Mouse (Mus musculus) hindbrain, embryonic 11.5 days (tissue): ENCODE data around the gene Pola1. TPM values are rescaled to one million over a fixed set of nuclear protein-coding genes. Genes with fewer than 3 reads are reported as not detected.

ENCODE experiments used
- ATAC-seq: fragments of 200-750 bp; cut with Nextera tagmentation; 2 replicates; pipeline ENCODE4 v1.8.0; 2017; ENCODE audit warnings: mild to moderate bottlenecking, moderate TSS enrichment, moderate library complexity; ENCODE audit not compliant: low FRiP score
- DNase-seq: peaks from one replicate; pipeline ENCODE4 v3.0.0-alpha.2; 2015; ENCODE audit warnings: low spot score
- H3K27ac ChIP-seq: fragments of 300-500 bp; sonication (generic); 2 replicates; pipeline ENCODE4 v1.5.1; 2014; ENCODE audit warnings: mild to moderate bottlenecking, low read depth, low read length
- H3K27me3 ChIP-seq: fragments of 300-500 bp; sonication (generic); 2 replicates; pipeline ENCODE4 v1.6.1; 2014; ENCODE audit warnings: mild to moderate bottlenecking, low read length, moderate library complexity, mixed read lengths; ENCODE audit not compliant: control insufficient read depth, insufficient read depth
- H3K36me3 ChIP-seq: fragments of 300-500 bp; sonication (generic); 2 replicates; pipeline ENCODE4 v1.6.1; 2014; ENCODE audit warnings: mild to moderate bottlenecking, low read length, moderate library complexity, mixed read lengths; ENCODE audit not compliant: control insufficient read depth, insufficient read depth
- H3K4me1 ChIP-seq: fragments of 300-500 bp; sonication (generic); replicated peaks from 2 replicates; pipeline ENCODE4 v1.6.1; 2014; ENCODE audit warnings: low read length, mixed read lengths; ENCODE audit not compliant: control insufficient read depth, insufficient read depth
- H3K4me2 ChIP-seq: fragments of 300-500 bp; sonication (generic); replicated peaks from 2 replicates; pipeline ENCODE4 v1.6.1; 2014; ENCODE audit warnings: mild to moderate bottlenecking, low read depth, low read length
- H3K4me3 ChIP-seq: fragments of 300-500 bp; sonication (generic); 2 replicates; pipeline ENCODE4 v1.5.1; 2014; ENCODE audit warnings: low read depth, low read length
- H3K9ac ChIP-seq: fragments of 300-500 bp; sonication (generic); 2 replicates; pipeline ENCODE4 v1.6.1; 2014; ENCODE audit warnings: low read depth, low read length
- H3K9me3 ChIP-seq: fragments of 300-500 bp; sonication (generic); 2 replicates; pipeline ENCODE4 v1.6.1; 2016; ENCODE audit warnings: low read length; ENCODE audit not compliant: control insufficient read depth
- WGBS: fragments of 180-500 bp; shearing (Covaris S2); extraction: QIAGEN DNeasy Blood & Tissue Kit; methylation state at CpG from one replicate; pipeline ENCODE4 v1.1.7; 2014; 5-methylcytosine and 5-hydroxymethylcytosine counted together
- polyA plus RNA-seq: library from polyadenylated mRNA; unstranded; fragments of >200 nt; fragmentation: Nextera tagmentation; extraction: Ambion mirVana; gene quantifications from 2 replicates; pipeline ENCODE4 v1.2.1, GENCODE M21; 2014

Pola1 gene
- polyA plus RNA-seq, 1 experiment from 2014 or later: 21.9 TPM

DNA sequence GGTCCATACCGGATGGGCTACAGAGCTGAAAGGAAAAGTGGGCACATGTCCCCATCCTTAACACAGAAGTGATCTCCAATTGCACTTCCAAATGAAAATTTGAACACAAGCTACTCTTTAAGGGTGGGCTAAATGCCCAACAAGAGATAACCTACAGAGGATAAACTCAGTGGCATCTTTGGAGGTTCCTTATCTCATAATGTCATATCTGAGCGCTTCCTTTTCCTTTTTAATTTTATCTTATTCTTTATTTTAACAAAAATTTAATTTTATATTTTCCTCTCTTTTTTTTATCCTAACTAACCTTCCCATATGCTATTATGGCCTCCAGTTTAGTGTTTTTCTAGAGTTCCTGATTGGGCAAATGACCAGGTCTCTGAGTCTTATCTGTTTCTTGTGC, 18.8 kb upstream of the Pola1 start:
- 93% methylated on average over 2 of the region's 2 CpGs for WGBS
- ATAC-seq (no peak), DNase-seq (no peak)
- H3K36me3 ChIP-seq: no peaks in the 10 kb centered on the region
- no peak overlapping the region for H3K4me3 ChIP-seq
- no peaks in the 10 kb centered on the region for H3K9me3 ChIP-seq
- no peak overlapping the region for H3K4me2 ChIP-seq
- no peak overlapping the region for H3K9ac ChIP-seq
- H3K4me1 ChIP-seq: no peaks in the 10 kb centered on the region
- H3K27me3 ChIP-seq: no peaks in the 10 kb centered on the region
- no peak overlapping the region for H3K27ac ChIP-seq

DNA sequence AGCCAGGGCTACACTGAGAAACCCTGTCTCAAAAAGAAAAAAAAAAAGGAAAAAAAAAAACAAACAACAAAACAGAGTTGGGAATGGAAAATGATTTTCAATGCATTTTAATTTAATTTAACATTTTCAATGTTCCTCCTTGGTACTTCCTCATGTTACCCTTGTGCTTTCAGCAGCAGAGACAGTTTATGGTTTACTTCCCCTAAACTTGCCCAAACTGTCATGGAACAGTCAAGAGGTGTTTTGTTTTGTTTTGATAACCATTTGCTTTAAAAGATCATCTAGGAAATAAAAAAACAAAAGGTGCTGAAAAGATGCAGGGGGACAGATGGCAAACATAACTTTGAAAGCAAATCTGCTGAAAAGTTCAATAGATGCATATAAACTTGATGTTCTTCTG, 12.1 kb upstream of the Pola1 start:
- Histone ChIP-seq H3K4me2 (no peak overlapping the region), H3K27me3 (no peaks in the 10 kb centered on the region), H3K4me3 (no peak overlapping the region), H3K4me1 (no peaks in the 10 kb centered on the region), H3K27ac (no peak overlapping the region), H3K9me3 (no peaks in the 10 kb centered on the region), H3K9ac (no peak overlapping the region), H3K36me3 (no peaks in the 10 kb centered on the region)
- ATAC-seq (no peak), DNase-seq (no peak)

DNA sequence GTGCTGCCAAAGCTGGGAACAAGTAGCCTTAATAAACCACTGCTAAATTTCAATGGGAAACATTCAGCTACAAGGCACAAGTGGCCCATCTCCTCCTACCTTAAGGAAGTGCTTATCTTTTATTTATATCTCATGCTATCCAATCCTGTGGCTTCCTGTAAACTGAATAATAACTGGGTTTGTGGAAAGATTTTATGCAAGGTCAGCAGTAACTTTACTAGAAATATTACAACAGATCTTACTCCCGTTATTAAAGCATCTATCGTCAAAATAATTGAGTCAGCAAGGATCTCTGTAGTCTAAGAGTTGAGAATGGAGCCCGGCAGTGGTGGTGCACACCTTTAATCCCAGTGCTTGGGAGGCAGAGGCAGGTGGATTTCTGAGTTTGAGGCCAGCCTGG, 11.6 kb upstream of the Pola1 start:
- no peak for ATAC-seq
- Histone ChIP-seq H3K4me1 (no peaks in the 10 kb centered on the region), H3K4me2 (no peak overlapping the region), H3K36me3 (no peaks in the 10 kb centered on the region), H3K9me3 (no peaks in the 10 kb centered on the region), H3K27ac (no peak overlapping the region), H3K27me3 (no peaks in the 10 kb centered on the region), H3K4me3 (no peak overlapping the region), H3K9ac (no peak overlapping the region)
- DNase-seq: no peak
- 86% methylated on average over 3 of the region's 3 CpGs for WGBS

DNA sequence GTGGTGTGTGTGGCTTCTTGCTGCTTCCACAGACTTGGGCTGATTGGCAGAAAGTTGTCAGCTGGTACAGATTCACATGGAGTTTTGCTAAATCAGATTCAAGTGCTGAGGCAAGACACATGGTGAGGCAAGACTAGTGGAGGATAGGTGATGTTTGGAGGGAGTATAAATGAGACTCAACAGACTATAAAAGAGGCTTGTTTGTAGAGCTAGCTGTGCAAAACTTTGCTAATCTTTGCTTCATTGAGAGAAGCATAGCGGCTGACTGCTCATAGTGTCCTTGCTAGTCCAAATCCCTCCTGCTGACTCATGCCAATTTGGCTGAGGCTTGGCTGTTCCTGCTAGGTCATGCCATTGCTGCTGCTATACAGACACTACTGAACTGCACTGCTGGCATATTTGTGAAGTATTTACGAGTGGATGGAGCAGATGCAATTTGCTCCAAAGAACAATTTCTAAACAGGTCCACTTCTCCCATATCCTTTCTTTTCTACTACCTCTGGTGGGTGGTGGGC, 3.0 kb upstream of the Pola1 start:
- DNase-seq: no peak
- no peak overlapping the region for H3K27ac ChIP-seq
- no peak overlapping the region for H3K4me3 ChIP-seq
- 76% methylated on average over 2 of the region's 2 CpGs for WGBS
- H3K9ac ChIP-seq: no peak overlapping the region
- no peak overlapping the region for H3K4me2 ChIP-seq
- no peaks in the 10 kb centered on the region for H3K9me3 ChIP-seq
- ATAC-seq: no peak
- H3K27me3 ChIP-seq: no peaks in the 10 kb centered on the region
- no peaks in the 10 kb centered on the region for H3K36me3 ChIP-seq
- H3K4me1 ChIP-seq: no peaks in the 10 kb centered on the region

DNA sequence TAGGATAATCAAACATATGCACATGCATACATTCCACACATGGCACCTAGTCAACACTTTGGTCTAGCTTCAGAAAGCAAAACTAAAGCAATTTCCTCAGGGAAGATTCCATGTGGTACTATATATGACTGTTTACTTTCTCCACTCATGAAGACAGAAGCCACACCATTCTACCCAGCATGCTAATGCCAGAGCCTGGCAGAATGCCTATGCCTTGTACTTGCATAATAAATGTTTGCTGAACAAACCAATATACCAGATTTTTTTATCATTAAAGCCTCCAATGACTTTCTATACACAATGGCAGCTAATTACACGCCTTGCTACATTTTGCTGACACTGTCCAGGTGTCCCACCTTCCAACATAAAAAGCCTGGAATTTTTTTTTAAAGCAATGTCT, 1.7 kb downstream of the Pola1 start:
- Histone ChIP-seq H3K9ac (no peak overlapping the region), H3K4me2 (no peak overlapping the region), H3K9me3 (no peaks in the 10 kb centered on the region), H3K27ac (no peak overlapping the region), H3K27me3 (no peaks in the 10 kb centered on the region), H3K36me3 (no peaks in the 10 kb centered on the region), H3K4me1 (no peaks in the 10 kb centered on the region), H3K4me3 (no peak overlapping the region)
- ATAC-seq (no peak), DNase-seq (no peak)
- 82% methylated on average over 1 of the region's 1 CpGs for WGBS

DNA sequence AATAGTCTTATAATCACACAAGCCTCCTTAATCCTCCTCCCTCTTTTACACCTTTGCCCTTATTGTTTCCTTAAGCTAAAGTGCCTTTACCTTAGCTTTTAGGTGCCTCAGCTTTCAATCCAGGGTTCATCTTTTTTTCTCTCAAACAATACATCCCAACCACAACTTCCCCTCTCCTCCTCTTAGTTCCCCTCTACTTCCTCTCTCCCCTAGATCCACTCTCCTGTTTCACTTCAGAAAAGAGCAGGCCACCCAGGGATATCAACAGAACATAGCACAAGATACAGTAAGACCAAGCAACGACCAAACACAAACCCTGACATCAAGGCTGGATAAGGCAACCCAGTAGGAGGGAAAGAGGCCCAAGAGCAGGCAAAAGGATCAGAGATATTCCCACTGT, 29.7 kb downstream of the Pola1 start:
- Histone ChIP-seq H3K27ac (no peak overlapping the region), H3K4me3 (no peak overlapping the region), H3K4me1 (no peaks in the 10 kb centered on the region), H3K27me3 (no peaks in the 10 kb centered on the region), H3K9me3 (no peaks in the 10 kb centered on the region), H3K4me2 (no peak overlapping the region), H3K36me3 (no peaks in the 10 kb centered on the region), H3K9ac (no peak overlapping the region)
- no peak for ATAC-seq
- DNase-seq: no peak
- WGBS: 88% methylated on average over 1 of the region's 1 CpGs

DNA sequence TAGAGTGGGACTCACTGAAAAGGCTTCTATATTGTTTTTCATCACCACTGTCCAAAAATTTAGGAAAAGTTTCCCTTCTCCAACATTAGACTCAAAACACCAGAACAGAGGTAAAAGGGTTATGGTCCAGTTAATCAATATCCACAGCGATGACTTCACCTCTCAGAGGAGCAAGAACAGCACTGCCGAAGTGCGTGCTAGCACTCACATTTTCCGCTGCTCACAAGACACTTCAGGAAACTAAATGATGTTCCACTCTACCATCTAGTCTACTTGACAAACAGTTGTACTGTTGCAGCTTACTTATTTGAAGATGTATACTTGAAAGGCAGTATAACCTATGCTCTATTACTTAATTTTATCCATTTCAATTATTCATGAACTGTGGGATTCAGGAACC, 37.7 kb downstream of the Pola1 start:
- no peak for ATAC-seq
- WGBS: 98% methylated on average over 4 of the region's 4 CpGs
- no peaks in the 10 kb centered on the region for H3K36me3 ChIP-seq

DNA sequence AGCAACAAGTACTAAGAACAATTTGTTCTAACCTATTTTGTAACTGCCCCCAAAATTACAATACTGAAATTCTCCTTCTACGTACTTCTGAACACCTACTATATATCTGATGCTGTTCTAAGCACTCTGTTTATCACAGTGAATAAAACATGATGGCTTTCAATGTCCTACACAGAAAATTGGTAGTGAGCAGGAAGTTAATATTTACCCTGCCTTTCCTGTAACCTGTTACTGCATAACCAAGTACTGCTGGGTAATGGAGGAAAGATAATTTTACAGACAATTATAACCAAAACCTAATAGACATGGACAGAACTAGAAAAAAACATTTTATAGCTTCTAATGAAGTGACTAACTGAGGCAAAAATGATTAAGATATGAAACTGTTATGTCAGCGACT, 51.0 kb downstream of the Pola1 start:
- Histone ChIP-seq H3K4me3 (no peak overlapping the region), H3K9ac (no peak overlapping the region), H3K4me1 (no peaks in the 10 kb centered on the region), H3K4me2 (no peak overlapping the region), H3K27me3 (no peaks in the 10 kb centered on the region), H3K9me3 (no peaks in the 10 kb centered on the region), H3K27ac (no peak overlapping the region), H3K36me3 (no peaks in the 10 kb centered on the region)
- ATAC-seq (no peak), DNase-seq (no peak)
- 91% methylated on average over 2 of the region's 2 CpGs for WGBS

More for the DNA sequence above, 37.7 kb downstream of the Pola1 start:
- Histone ChIP-seq H3K9ac (no peak overlapping the region), H3K4me2 (no peak overlapping the region), H3K27me3 (no peaks in the 10 kb centered on the region), H3K4me1 (no peaks in the 10 kb centered on the region), H3K9me3 (no peaks in the 10 kb centered on the region), H3K27ac (no peak overlapping the region), H3K4me3 (no peak overlapping the region)
- no peak for DNase-seq

DNA sequence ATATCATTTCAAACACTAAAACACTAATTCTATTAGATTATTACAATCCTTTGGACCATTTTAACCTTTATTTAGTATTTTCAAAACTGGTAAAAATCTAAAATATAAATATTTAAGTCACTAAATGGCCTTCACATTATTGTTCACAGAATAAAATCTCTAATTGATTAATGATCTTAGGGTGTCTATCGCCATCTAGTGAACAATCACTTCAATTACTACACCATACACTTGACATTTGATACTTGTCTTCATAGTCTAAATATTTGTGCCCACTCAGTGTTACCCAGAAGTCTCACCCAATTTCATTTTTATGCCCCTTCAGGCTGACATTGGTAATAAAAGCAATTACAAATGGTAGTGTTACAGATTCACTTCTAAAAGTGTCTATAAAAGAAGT, 74.8 kb downstream of the Pola1 start:
- H3K4me2 ChIP-seq: no peak overlapping the region
- DNase-seq: no peak
- H3K4me1 ChIP-seq: no peaks in the 10 kb centered on the region
- H3K4me3 ChIP-seq: no peak overlapping the region
- no peaks in the 10 kb centered on the region for H3K36me3 ChIP-seq
- no peaks in the 10 kb centered on the region for H3K27me3 ChIP-seq
- no peak overlapping the region for H3K27ac ChIP-seq
- ATAC-seq: no peak
- H3K9me3 ChIP-seq: no peaks in the 10 kb centered on the region
- WGBS: 47% methylated on average over 1 of the region's 1 CpGs
- H3K9ac ChIP-seq: no peak overlapping the region
